Mouse (Mus musculus) left cerebral cortex, adult 8-10 months (tissue): ENCODE results near the gene Rgs5. TPM values are rescaled to one million over a fixed set of nuclear protein-coding genes. Genes with fewer than 3 reads are reported as not detected.

Experiments
- DNase-seq, 2 experiments: peaks; one replicate each; pipeline ENCODE4 v3.0.0; 2022; ENCODE audit warnings: low spot score in 2 of 2
- total RNA-seq, 4 experiments: library from RNA; stranded (reverse); gene quantifications; 2 replicates each; pipeline ENCODE4 v1.2.4; 2022

Rgs5 gene
- 10 to 100 TPM; 40.0 to 44.9 (median 41.0) TPM for total RNA-seq

DNA sequence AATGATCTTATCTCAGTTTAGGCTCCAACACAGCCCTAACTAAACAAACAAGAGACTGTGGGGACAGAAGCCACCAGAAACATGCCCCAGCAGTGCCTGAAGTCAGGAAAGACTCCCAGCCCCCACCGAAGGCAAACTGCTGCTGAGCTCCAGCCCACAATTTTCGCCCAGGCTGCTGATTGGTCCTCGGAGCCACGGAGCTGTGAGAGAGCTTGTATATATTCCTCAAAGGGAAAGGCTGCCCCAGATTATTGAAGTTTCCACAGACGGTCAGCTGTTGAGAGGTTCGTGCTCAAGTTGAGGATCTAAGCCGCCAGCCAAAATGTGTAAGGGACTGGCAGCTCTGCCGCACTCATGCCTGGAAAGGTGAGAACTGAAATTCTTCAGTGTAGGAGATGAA is at the start of gene Rgs5:
TSS of gene Rgs5 (plus strand) at position 246 of the 400 bp plus-strand sequence.
- peak in 1 of 2 experiments; percentile 10 for DNase-seq

DNA sequence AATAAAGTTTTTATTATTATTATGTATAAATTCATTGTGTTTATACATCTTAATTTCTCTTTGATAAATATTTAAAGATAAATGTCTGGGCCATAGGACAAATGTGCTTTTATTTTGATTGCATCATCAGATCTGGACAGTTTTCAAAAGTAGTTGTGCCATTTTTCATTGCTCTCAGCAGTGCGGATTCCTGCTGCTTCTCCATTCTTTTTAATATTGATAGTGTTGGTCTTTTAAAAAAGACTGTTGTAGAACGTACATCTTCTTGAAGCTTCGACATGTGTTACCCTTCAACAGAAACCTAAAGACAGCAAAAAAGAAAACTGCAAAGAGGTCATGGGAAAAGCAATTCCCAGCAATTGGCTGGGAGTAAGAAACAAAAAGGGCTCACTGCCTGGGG is 49.1 kb upstream of the Rgs5 start:
- no peak for DNase-seq

DNA sequence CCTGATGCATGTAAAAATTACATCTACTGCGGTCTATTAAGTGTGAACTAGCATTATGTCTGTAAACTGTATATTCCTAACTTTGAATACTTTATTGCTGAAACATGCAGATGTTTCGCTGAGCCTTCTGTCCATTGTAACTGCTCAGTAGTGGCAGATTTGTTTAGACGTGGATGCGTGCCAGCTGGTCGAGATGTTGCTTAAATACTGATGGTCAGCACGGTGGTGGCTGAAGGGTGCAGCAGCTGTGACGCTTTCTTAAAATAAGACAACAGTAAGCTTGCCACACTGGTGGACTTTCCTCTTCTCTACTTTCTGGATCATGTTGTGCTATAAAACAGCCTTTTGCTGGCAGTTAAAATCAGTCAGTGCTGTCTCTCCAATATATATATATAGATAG is 25.6 kb upstream of the Rgs5 start:
- no peak for DNase-seq

- DNase-seq: no peak
Measured at GRCm38 (mm10) chr1:169637251-169637750, 18.0 kb upstream of the Rgs5 start.

GRCm38 (mm10) chr1:169644884-169645653 is 10.2 kb upstream of the Rgs5 start:
- DNase-seq: no peak

DNA sequence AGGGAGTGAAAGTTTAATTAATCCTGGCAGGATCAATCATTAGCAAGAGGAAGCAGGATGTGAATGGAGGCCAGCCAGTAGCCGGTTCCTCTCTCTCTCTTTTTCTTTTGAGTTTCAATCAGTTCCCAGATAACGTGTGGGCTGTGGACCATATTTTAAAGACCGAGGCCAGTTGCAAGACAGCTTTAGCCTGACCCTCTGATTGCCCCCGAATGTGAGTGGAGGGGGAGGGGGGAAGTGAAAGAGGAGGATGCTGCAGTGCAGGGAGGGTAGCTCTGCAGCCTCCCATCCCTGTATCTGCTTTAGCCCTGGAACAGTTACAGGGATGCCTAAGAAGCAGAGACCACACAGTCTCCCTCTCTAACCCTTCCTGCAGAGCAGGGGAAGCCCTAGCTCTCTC is 4.2 kb downstream of the Rgs5 start:
- no peak for DNase-seq

GRCm38 (mm10) chr1:169667328-169667727 is 12.0 kb downstream of the Rgs5 start:
- DNase-seq: no peak

GRCm38 (mm10) chr1:169670705-169671104 is 15.4 kb downstream of the Rgs5 start:
- no peak for DNase-seq

DNA sequence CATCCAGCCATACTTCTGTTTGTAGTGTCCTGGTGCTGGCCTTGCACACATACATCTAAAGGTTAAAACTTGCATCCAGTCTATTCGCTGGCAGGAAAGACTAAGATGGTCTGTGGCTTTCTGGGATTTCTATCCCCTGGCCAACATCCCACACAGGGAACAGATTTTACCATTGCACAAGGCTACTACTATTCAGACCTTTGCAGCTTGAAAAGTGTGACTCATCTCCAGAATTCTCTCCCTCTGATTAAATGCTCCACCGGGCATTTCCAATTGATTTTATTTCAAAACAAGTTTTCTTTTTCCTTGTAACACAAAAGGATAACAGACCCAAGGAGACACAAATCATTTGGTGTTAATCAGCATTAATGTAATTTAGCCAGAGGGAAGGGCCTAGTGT is 16.5 kb downstream of the Rgs5 start:
- DNase-seq: no peak

DNA sequence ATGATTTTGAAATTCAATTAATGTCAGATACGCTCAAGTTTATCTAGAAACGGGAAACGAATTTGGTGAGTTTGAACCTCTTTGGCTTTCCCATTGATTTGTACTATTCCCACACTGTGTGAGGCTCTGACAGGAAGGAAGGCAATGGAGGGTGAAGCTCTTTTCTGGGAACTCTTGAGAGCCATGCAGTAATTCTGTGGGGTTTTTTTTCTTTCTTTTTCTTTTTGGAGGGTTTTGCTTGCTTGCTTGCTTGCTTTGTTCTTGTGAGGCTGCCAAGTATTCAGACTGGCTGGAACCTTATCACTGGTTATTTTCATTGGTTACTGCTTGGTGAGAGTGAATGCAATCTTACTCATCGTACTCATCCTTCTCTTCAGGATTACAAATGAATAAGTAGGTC is 17.0 kb downstream of the Rgs5 start:
- DNase-seq: no peak

GRCm38 (mm10) chr1:169674116-169674515 is 18.8 kb downstream of the Rgs5 start:
- DNase-seq: no peak

DNA sequence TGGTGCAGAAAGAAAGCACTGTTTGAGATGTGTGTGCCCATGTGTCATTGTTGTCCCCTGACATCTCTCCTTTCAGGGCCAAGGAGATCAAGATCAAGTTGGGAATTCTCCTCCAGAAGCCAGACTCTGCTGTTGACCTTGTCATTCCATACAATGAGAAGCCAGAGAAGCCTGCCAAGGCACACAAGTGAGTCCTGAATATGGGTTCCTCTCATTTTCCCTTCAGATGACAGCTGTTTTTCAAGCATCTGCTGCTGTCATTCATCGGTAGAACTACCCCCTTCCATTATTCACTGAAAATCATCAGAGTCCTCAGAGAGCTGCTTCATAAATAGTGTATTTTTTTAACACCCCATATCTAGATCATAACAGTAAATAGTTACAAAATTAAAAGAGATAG is 21.4 kb downstream of the Rgs5 start:
- DNase-seq: no peak

- no peak for DNase-seq
Measured at GRCm38 (mm10) chr1:169680455-169681208, 25.3 kb downstream of the Rgs5 start.

DNA sequence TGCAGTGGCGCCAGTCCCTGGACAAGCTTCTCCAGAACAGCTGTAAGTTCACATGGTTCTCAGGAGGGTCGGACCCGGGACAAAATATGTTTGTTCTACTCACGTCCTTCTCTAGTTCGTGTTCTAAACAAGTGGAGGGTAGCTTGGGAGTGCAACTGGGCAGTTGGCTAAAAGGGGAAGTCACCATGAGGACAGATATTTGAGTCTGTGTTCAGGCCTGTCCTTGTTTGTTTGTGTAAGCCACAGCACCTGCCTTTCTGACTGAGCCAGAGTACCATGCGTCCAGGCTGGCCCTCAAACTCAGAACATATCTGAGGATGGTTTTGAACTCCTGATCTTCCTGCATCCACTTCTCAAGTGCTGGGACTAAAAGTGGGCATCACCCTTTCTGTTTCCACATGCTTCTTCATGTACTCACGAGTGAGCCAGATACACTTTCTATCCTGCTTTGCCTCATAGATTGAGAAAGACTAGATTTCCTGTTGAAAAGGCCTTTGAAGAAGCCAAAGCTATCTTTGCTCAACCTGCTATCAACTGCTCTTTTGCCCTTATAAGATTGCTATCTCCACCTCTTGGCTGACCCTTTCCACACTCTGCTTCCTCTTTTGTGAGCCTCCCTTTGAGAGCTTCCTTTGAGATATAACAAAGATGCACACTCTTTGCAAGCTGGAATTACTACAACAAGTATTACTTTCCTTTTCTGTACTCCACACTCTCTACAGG is 27.6 kb downstream of the Rgs5 start:
- DNase-seq: no peak

GRCm38 (mm10) chr1:169685257-169685656 is 30.0 kb downstream of the Rgs5 start:
- no peak for DNase-seq

DNA sequence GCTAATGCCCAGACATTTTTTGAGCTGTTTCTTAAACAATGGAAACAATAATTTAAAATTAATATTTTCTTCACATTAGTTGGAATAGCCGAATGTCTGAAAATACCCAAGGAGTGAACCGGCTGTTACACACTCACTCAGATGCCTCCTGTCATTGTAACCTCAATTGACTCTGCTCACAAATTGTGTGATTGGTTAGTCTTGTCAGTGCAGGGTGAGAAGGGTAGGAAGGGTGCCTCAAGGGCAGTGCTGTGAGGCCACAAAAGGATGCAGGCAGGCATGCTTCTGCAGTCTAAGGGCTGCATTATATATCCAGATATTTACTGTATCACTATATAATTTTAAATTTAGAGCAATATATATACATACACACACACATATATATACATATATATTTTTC is 37.7 kb downstream of the Rgs5 start:
- no peak for DNase-seq

DNA sequence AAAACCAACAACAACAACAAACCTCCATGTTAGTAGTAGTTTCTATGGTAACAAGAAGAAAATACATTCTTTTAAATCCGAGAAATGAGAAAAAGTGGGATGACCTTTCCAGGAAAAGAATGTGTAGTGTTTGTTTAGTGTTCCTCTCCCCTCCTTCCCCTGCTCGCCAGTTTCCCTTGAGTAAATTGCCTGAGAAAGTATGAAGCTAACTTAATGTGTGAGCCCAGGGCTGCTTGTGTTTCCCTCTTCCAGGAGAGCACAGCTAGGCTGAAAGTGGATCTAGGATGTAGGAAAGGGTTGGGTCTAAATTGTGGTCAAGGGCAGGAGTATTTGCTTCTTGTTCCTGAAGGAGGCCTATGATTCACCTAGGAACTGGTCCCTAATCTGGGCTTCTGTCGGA is 38.2 kb downstream of the Rgs5 start:
- no peak for DNase-seq

DNA sequence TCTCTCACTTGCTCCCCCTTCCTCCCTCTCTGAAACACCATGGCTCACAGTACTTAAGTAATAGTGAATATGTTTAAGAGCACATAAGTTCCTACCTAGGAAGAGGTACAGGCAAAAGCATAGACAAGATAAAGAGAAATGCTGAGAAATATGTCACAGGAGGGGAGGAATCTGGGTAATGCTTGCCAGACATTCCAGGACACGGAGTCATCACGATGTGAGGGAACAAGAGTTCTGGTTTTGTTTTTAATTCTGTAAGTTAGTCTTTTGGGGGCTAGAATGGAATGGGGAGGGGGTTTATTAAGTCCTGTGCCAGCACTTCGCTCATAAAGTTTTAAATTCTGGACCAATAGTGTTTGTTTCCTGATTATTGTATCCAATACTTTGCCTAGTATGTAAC is 40.1 kb downstream of the Rgs5 start:
- no peak for DNase-seq

- no peak for DNase-seq
Measured at GRCm38 (mm10) chr1:169697236-169697635, 41.9 kb downstream of the Rgs5 start.

DNA sequence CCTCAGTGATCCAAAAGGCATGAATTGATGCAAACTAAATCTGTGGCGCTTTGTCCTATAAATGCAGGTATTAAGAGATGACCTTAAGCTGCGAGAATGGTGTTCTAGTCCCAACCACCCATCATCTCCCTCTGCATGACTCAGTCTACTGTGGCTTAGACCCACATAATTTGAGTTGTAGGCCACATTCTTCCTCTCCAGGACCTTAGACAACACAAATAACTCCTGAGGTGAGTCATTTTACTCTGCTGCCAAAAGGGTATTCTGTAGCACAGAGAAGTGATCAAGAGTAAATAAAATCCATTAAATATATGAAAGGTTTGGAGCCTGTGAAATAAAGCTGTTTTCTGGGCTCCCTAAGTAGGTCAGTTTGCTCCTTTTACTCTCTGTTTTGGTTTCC is 43.9 kb downstream of the Rgs5 start:
- DNase-seq: no peak

GRCm38 (mm10) chr1:169704395-169705087 is 49.2 kb downstream of the Rgs5 start:
- no peak for DNase-seq
